Mouse (Mus musculus) liver, embryonic 14.5 days (tissue): ENCODE measurements around the gene Slc25a16. TPM values are rescaled to one million over a fixed set of nuclear protein-coding genes. Genes with fewer than 3 reads are reported as not detected.
A peak's percentile ranks its signal among the peaks of the same experiment; 100 is the strongest.

ENCODE experiments used
- ATAC-seq: fragments of 200-750 bp; cut with Nextera tagmentation; 2 replicates; pipeline ENCODE4 v1.8.0; 2017; ENCODE audit warnings: moderate number of reproducible peaks, mild to moderate bottlenecking, moderate library complexity; ENCODE audit not compliant: insufficient read depth
- DNase-seq, 3 experiments: peaks; one replicate each; pipeline ENCODE4 v3.0.0-alpha.2; 2012 to 2013; ENCODE audit warnings: low read depth in 3 of 3, low spot score in 3 of 3
- H3K27ac ChIP-seq: fragments of 300-500 bp; sonication (generic); 2 replicates; pipeline ENCODE4 v1.5.1; 2014; ENCODE audit warnings: moderate library complexity, mild to moderate bottlenecking, control low read depth, inconsistent platforms
- H3K27me3 ChIP-seq: fragments of 300-500 bp; sonication (generic); 2 replicates; pipeline ENCODE4 v1.6.1; 2014; ENCODE audit warnings: mild to moderate bottlenecking, low read length, moderate library complexity; ENCODE audit not compliant: control insufficient read depth, insufficient read depth
- H3K36me3 ChIP-seq: fragments of 300-500 bp; sonication (generic); replicated peaks from 2 replicates; pipeline ENCODE4 v1.6.1; 2014; ENCODE audit warnings: low read depth; ENCODE audit not compliant: control insufficient read depth, insufficient read depth
- H3K4me1 ChIP-seq, 2 experiments: fragments of 200-500 bp in 1 of 2; fragments of 300-500 bp in 1 of 2; sonication (generic) in 1 of 2; replicated peaks; 2 replicates each; pipeline ENCODE4 v1.6.1; 2012 to 2014; ENCODE audit warnings: antibody characterized with exemption in 1 of 2, inconsistent platforms in 1 of 2, low read length in 1 of 2; ENCODE audit not compliant: control insufficient read depth in 2 of 2, insufficient read depth in 2 of 2
- H3K4me2 ChIP-seq: fragments of 300-500 bp; sonication (generic); 2 replicates; pipeline ENCODE4 v1.6.1; 2014; ENCODE audit warnings: low read depth, mild to moderate bottlenecking, control low read depth, moderate library complexity
- H3K4me3 ChIP-seq, 2 experiments: fragments of 200-500 bp in 1 of 2; fragments of 300-500 bp in 1 of 2; sonication (generic) in 1 of 2; 2 replicates each; pipeline ENCODE4 v1.5.1; 2012 to 2014; ENCODE audit warnings: low read depth in 2 of 2, low read length in 2 of 2, mild to moderate bottlenecking in 2 of 2, control low read depth in 1 of 2, inconsistent platforms in 1 of 2, moderate library complexity in 1 of 2; ENCODE audit not compliant: insufficient read depth in 1 of 2
- H3K9ac ChIP-seq: fragments of 300-500 bp; sonication (generic); replicated peaks from 2 replicates; pipeline ENCODE4 v1.6.1; 2014; ENCODE audit warnings: mild to moderate bottlenecking, control low read depth, moderate library complexity
- H3K9me3 ChIP-seq: fragments of 300-500 bp; sonication (generic); 2 replicates; pipeline ENCODE4 v1.6.1; 2016; ENCODE audit warnings: low read length, mixed read lengths; ENCODE audit not compliant: control insufficient read depth
- CTCF ChIP-seq: IDR thresholded peaks from 2 replicates; pipeline ENCODE4 v1.5.1; 2016; ENCODE audit warnings: antibody characterized with exemption, low read depth, control low read depth
- EP300 ChIP-seq: IDR thresholded peaks from 2 replicates; pipeline ENCODE4 v1.6.1; 2016; ENCODE audit warnings: antibody characterized with exemption, low read depth
- WGBS: fragments of 180-500 bp; shearing (Covaris S2); extraction: QIAGEN DNeasy Blood & Tissue Kit; methylation state at CpG from one replicate; pipeline ENCODE4 v1.1.7; 2014; ENCODE audit not compliant: insufficient replicate concordance; 5-methylcytosine and 5-hydroxymethylcytosine counted together
- polyA plus RNA-seq, 2 experiments: library from polyadenylated mRNA; depleted of rRNA in 1 of 2; stranded (reverse) in 1 of 2; unstranded in 1 of 2; fragments of >200 nt; fragmentation: Nextera tagmentation in 1 of 2; extraction: Ambion mirVana in 1 of 2; gene quantifications; 2 replicates each; pipeline versions ENCODE4 v1.2.1 to v1.2.3; 2012 to 2014

The Slc25a16 gene
- polyA plus RNA-seq, 2 experiments: 6.2 to 7.0 TPM

- Histone ChIP-seq H3K4me2 (no peak overlapping the region), H3K9me3 (no peaks in the 10 kb centered on the region), H3K9ac (no peak overlapping the region), H3K4me1 (peaks cover 8 to 13% of the 10 kb centered on the region in 2 experiments), H3K27me3 (no peaks in the 10 kb centered on the region), H3K4me3 (no peak overlapping the region), H3K36me3 (no peaks in the 10 kb centered on the region), H3K27ac (no peak overlapping the region)
- ATAC-seq: no peak
- 44% methylated on average over 3 of the region's 3 CpGs for WGBS
- no peak for DNase-seq
- TF ChIP-seq CTCF: no peak
- no peak for TF ChIP-seq EP300
Measured at GRCm38 (mm10) chr10:62918985-62919384, 1.4 kb upstream of the Slc25a16 start.

- DNase-seq: no peak
- ATAC-seq: peak; percentile 68
- peak overlapping the region; percentile 86 for H3K4me2 ChIP-seq
- no peaks in the 10 kb centered on the region for H3K36me3 ChIP-seq
- H3K4me3 ChIP-seq: peak overlapping the region; percentile 77 to 97
- H3K9me3 ChIP-seq: no peaks in the 10 kb centered on the region
- H3K4me1 ChIP-seq: peaks cover 8 to 13% of the 10 kb centered on the region in 2 experiments
- no peaks in the 10 kb centered on the region for H3K27me3 ChIP-seq
- peak overlapping the region; percentile 14 for H3K27ac ChIP-seq
- 0% methylated on average over 29 of the region's 29 CpGs for WGBS
- H3K9ac ChIP-seq: peak overlapping the region; percentile 75
- TF ChIP-seq EP300 (no peak), CTCF (no peak)
Measured at GRCm38 (mm10) chr10:62920766-62921156, 328 bp downstream of the Slc25a16 start.

DNA sequence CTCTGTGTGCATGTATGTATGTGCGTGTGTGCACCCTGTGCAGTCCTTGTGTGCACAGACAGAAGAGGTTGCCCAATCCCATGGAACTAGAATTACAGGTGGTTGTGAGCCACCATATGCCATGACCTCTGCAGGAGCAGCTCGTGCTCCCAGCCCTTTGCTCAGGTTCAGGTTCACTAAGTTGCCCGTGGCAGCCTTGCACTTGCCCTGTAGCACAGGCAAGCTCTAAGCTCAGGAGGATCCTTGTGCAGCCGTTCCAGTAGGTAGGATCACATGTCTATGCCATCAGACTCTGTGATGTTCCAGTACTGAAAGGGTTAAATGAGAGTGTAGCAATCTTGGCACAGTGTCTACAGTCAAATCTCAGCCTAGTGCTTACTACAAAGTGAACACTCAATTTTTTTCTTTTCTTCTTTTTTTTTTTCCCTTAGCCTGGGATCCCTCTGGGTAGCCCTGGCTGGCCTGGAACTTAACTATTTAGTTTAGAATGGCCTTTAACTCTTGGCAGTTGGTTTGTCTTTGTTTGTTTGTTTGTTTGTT lies 3.7 kb downstream of the Slc25a16 start:
- Histone ChIP-seq H3K4me1 (peaks cover 8 to 11% of the 10 kb centered on the region in 2 experiments), H3K27ac (no peak overlapping the region), H3K27me3 (no peaks in the 10 kb centered on the region), H3K9ac (no peak overlapping the region), H3K4me2 (no peak overlapping the region), H3K4me3 (no peak overlapping the region), H3K9me3 (no peaks in the 10 kb centered on the region), H3K36me3 (peaks cover 1% of the 10 kb centered on the region; the same call in 1 of the 2 replicates)
- DNase-seq (no peak), ATAC-seq (no peak)
- WGBS: 76% methylated on average over 4 of the region's 4 CpGs
- TF ChIP-seq CTCF (no peak), EP300 (no peak)

DNA sequence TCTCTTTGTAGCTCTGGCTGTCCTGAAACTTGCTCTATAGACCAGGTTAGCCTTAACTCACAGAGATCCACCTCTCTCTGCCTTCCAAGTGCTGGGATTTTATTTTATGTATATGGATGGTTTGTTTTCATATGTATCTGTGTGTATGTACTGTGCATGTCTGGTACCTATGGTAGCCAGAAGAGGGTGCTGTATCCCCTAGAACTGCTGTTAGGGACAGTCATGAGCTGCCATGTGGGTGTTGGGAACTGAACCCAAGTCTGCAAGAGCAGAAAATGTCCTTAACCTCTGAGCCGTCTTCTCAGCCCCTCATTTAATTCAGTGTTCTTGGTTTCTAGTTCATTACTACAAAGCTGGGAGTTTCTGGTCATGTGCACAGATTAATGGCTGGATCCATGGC lies 11.9 kb downstream of the Slc25a16 start:
- ATAC-seq: no peak
- TF ChIP-seq CTCF: peak; percentile 36; the same call in 1 of the 2 replicates
- no peak for TF ChIP-seq EP300

DNA sequence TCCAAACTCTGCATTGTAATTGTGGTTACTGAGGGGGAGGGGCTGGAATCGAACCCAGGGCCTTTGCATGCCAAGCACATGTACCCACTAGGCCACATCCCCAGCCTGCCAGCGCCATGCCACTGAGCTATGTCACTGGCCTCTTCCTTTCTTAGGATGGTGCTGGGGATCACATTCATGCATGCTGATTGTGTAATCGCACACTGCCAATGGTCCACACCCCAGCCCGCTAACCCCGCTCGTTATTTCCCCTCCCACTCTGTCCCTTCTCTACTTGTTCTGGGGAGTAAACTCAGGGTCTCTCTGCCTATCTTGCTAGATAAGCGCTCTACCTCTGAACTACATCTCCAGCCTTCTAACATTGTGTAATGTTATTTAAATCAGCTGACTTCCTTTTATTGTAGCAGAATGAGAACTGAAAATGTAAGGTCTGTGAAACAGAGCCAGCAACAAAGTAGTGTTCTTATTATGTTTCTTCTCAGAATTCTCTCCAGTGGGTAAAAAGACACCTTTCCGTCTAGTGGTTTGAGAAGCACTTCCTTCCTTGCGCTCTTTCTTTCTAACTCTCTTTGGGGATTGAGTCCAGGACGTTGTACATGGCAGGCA lies 24.6 kb downstream of the Slc25a16 start:
- peak overlapping the region; percentile 73 for H3K27ac ChIP-seq
- 36% methylated on average over 10 of the region's 10 CpGs for WGBS
- peak overlapping the region; percentile 20 for H3K9ac ChIP-seq

More for the DNA sequence above, 11.9 kb downstream of the Slc25a16 start:
- peaks cover 9% of the 10 kb centered on the region for H3K36me3 ChIP-seq
- no peak overlapping the region for H3K9ac ChIP-seq
- no peak overlapping the region for H3K27ac ChIP-seq
- H3K4me1 ChIP-seq: no peaks in the 10 kb centered on the region
- no peaks in the 10 kb centered on the region for H3K27me3 ChIP-seq
- no peak overlapping the region for H3K4me3 ChIP-seq
- WGBS: 87% methylated on average over 1 of the region's 1 CpGs
- no peak overlapping the region for H3K4me2 ChIP-seq
- H3K9me3 ChIP-seq: no peaks in the 10 kb centered on the region
- no peak for DNase-seq

More for the DNA sequence above, 24.6 kb downstream of the Slc25a16 start:
- Histone ChIP-seq H3K4me1 (peaks cover 21 to 25% of the 10 kb centered on the region in 2 experiments), H3K4me2 (peak overlapping the region; percentile 47), H3K9me3 (no peaks in the 10 kb centered on the region), H3K36me3 (peaks cover 8% of the 10 kb centered on the region), H3K4me3 (no peak overlapping the region), H3K27me3 (no peaks in the 10 kb centered on the region)
- TF ChIP-seq CTCF (no peak), EP300 (no peak)
- DNase-seq (peak; percentile 46 to 52 (median 51)), ATAC-seq (peak; percentile 75)
